Mouse (Mus musculus) heart, embryonic 16.5 days (tissue): ENCODE data around the gene Gm5431. TPM values are rescaled to one million over a fixed set of nuclear protein-coding genes. Genes with fewer than 3 reads are reported as not detected.
A peak's percentile ranks its signal among the peaks of the same experiment; 100 is the strongest.

ENCODE experiments used
- ATAC-seq: fragments of 200-750 bp; cut with Nextera tagmentation; replicated peaks from 2 replicates; pipeline ENCODE4 v1.8.0; 2017; ENCODE audit warnings: moderate number of reproducible peaks; ENCODE audit not compliant: insufficient read depth, low FRiP score; ENCODE audit errors: extremely low read depth
- H3K27ac ChIP-seq: fragments of 300-500 bp; sonication (generic); 2 replicates; pipeline ENCODE4 v1.5.1; 2014; ENCODE audit warnings: mild to moderate bottlenecking, low read length, control low read depth, moderate library complexity
- H3K27me3 ChIP-seq: fragments of 300-500 bp; sonication (generic); 2 replicates; pipeline ENCODE4 v1.6.1; 2014; ENCODE audit warnings: low read length, mixed read lengths; ENCODE audit not compliant: control insufficient read depth, insufficient read depth
- H3K36me3 ChIP-seq: fragments of 300-500 bp; sonication (generic); 2 replicates; pipeline ENCODE4 v1.6.1; 2014; ENCODE audit not compliant: control insufficient read depth, insufficient read depth
- H3K4me1 ChIP-seq: fragments of 300-500 bp; sonication (generic); 2 replicates; pipeline ENCODE4 v1.6.1; 2014; ENCODE audit warnings: low read length, mixed read lengths; ENCODE audit not compliant: control insufficient read depth, insufficient read depth
- H3K4me2 ChIP-seq: fragments of 300-500 bp; sonication (generic); 2 replicates; pipeline ENCODE4 v1.6.1; 2014; ENCODE audit warnings: low read depth, mild to moderate bottlenecking, control low read depth, low read length
- H3K4me3 ChIP-seq: fragments of 300-500 bp; sonication (generic); 2 replicates; pipeline ENCODE4 v1.5.1; 2014; ENCODE audit warnings: mild to moderate bottlenecking, control low read depth, low read length
- H3K9ac ChIP-seq: fragments of 300-500 bp; sonication (generic); 2 replicates; pipeline ENCODE4 v1.6.1; 2014; ENCODE audit warnings: low read length, control low read depth
- H3K9me3 ChIP-seq: fragments of 300-500 bp; sonication (generic); replicated peaks from 2 replicates; pipeline ENCODE4 v1.6.1; 2016; ENCODE audit warnings: low read length; ENCODE audit not compliant: control insufficient read depth
- WGBS: fragments of 180-500 bp; shearing (Covaris S2); extraction: QIAGEN DNeasy Blood & Tissue Kit; methylation state at CpG from one replicate; pipeline ENCODE4 v1.1.7; 2014; 5-methylcytosine and 5-hydroxymethylcytosine counted together
- polyA plus RNA-seq: library from polyadenylated mRNA; unstranded; fragments of >200 nt; fragmentation: Nextera tagmentation; extraction: Ambion mirVana; gene quantifications from 2 replicates; pipeline ENCODE4 v1.2.1, GENCODE M21; 2015

The Gm5431 gene
- polyA plus RNA-seq, 1 experiment from 2014 or later: 0.28 TPM

GRCm38 (mm10) chr11:48872695-48873300 is 29.2 kb downstream of the Gm5431 start:
- H3K4me2 ChIP-seq: peak overlapping the region; percentile 82; the same call in 1 of the 2 replicates
- no peak overlapping the region for H3K4me3 ChIP-seq
- no peak for ATAC-seq
- peaks cover 21% of the 10 kb centered on the region for H3K4me1 ChIP-seq
- peak overlapping the region; percentile 81 for H3K27ac ChIP-seq
- peak overlapping the region; percentile 76; the same call in 1 of the 2 replicates for H3K9ac ChIP-seq
- H3K36me3 ChIP-seq: no peaks in the 10 kb centered on the region
- H3K27me3 ChIP-seq: no peaks in the 10 kb centered on the region
- H3K9me3 ChIP-seq: no peaks in the 10 kb centered on the region
- 80% methylated on average over 7 of the region's 7 CpGs for WGBS

GRCm38 (mm10) chr11:48871817-48872541 is 30.0 kb downstream of the Gm5431 start:
- no peaks in the 10 kb centered on the region for H3K27me3 ChIP-seq
- peak overlapping the region; percentile 60 for H3K4me3 ChIP-seq
- ATAC-seq: peak; percentile 26; the same call in 1 of the 2 replicates
- 7% methylated on average over 17 of the region's 17 CpGs for WGBS
- no peaks in the 10 kb centered on the region for H3K36me3 ChIP-seq
- H3K4me1 ChIP-seq: peaks cover 21% of the 10 kb centered on the region
- peak overlapping the region; percentile 81 for H3K27ac ChIP-seq
- no peaks in the 10 kb centered on the region for H3K9me3 ChIP-seq
- H3K4me2 ChIP-seq: peak overlapping the region; percentile 82
- peak overlapping the region; percentile 76 for H3K9ac ChIP-seq

DNA sequence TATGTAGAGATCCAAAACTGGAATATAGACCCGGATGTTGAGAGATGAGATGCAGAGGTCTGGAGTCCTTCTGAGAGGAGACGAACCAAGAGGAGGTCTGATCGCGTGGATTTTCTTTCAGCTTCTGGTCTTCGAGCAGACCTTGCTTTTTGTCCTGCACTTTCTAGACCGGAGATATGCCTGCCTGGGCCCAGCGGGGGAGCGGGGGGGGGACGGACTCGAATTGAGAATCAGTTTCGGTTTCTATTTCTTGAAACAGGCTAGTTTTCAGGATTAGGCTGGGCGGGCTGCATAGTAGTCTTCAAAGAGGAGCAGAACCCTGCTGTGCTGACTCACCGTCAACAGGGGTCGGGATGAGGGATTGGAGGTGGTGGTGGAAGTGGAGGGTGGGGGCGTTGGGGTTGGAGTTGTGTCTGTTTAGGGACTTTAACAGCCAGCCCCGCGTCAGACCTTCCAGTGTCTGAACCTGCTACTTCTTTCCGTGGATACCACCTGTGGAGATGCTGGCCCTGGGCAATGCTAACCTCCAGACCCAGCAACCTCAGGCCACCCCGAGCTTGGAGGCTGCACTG is 30.7 kb downstream of the Gm5431 start, which contains the start of gene Irgm1:
Gene Irgm1, minus strand, starts transcription at position 483 of the 572 bp plus-strand sequence.
- peaks cover 21% of the 10 kb centered on the region for H3K4me1 ChIP-seq
- H3K27ac ChIP-seq: peak within 1 kb of the TSS; percentile 81
- WGBS: under 1% methylated on average over 19 of the region's 19 CpGs
- H3K9ac ChIP-seq: peak within 1 kb of the TSS; percentile 76
- peak within 1 kb of the TSS; percentile 82 for H3K4me2 ChIP-seq
- peaks cover 3% of the 10 kb centered on the region for H3K36me3 ChIP-seq
- no peaks in the 10 kb centered on the region for H3K9me3 ChIP-seq
- ATAC-seq: peak; percentile 58
- no peaks in the 10 kb centered on the region for H3K27me3 ChIP-seq
- H3K4me3 ChIP-seq: peak within 1 kb of the TSS; percentile 60

GRCm38 (mm10) chr11:48870781-48871180 is 31.2 kb downstream of the Gm5431 start:
- Histone ChIP-seq H3K9ac (peak overlapping the region; percentile 76), H3K4me2 (peak overlapping the region; percentile 82), H3K4me1 (peaks cover 21% of the 10 kb centered on the region), H3K9me3 (no peaks in the 10 kb centered on the region), H3K27me3 (no peaks in the 10 kb centered on the region), H3K27ac (peak overlapping the region; percentile 81), H3K36me3 (peaks cover 8% of the 10 kb centered on the region), H3K4me3 (peak overlapping the region; percentile 60)
- 18% methylated on average over 7 of the region's 7 CpGs for WGBS
- no peak for ATAC-seq

DNA sequence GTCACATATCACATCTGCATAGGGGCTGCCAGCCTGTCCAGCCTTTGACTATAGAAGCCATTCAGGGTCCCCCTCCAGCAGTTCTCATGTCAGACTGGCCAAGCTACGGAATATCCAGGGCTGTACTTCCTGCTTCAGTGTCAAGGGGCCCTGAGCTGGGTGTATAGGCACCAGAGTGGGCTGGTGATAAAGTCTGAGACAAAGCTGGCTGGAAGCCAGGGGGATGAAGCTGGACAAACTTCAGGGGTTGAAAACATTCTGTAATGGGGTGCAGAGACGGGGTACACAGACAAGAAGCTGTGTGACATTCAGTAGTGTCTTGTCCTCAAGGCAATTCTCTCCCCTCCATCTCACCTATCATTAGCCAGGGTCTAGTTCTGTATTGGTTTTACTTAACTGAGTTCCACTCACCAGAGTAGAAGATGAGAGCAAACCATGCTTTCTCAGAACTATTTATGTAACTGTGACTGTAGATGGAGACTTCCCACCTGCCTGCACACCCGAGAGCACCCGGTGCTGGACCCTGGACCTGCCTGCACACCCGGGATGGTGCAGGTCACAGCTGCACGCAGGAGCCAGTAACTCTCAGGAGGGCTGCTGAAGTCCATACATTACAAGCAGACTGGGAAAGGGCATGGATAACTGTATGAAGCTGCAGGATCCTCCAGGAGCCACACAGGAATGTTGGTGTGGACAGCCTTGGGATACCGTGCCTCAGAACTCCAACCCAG is 32.5 kb downstream of the Gm5431 start:
- H3K9ac ChIP-seq: peak overlapping the region; percentile 76
- peak overlapping the region; percentile 60 for H3K4me3 ChIP-seq

DNA sequence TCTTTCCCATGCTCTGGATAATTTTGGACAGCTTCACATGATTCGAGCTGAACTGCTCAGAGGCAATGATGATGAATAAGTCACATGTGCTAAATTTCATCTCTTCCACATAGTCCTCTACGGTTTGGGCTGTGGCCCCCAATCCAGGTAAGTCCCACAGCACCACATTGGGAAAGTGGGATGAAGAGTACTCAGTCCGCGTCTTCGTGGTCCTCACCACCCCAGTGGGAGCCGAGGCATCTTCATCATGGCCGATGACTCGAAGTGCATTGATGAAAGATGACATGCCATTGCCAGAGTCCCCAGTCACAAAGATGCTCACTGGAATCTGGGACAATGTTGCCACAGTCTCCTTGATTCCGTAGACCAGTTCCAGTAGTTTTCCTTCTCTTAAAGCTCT is 35.5 kb downstream of the Gm5431 start:
- WGBS: 88% methylated on average over 9 of the region's 9 CpGs
- Histone ChIP-seq H3K4me1 (peaks cover 14% of the 10 kb centered on the region), H3K36me3 (peaks cover 13% of the 10 kb centered on the region), H3K4me2 (no peak overlapping the region), H3K9ac (no peak overlapping the region), H3K4me3 (no peak overlapping the region), H3K27ac (no peak overlapping the region), H3K9me3 (no peaks in the 10 kb centered on the region), H3K27me3 (no peaks in the 10 kb centered on the region)
- no peak for ATAC-seq

More for the DNA sequence above, 32.5 kb downstream of the Gm5431 start:
- no peak for ATAC-seq
- Histone ChIP-seq H3K27ac (peak overlapping the region; percentile 4; the same call in 1 of the 2 replicates), H3K4me1 (peaks cover 20% of the 10 kb centered on the region), H3K27me3 (no peaks in the 10 kb centered on the region), H3K36me3 (peaks cover 13% of the 10 kb centered on the region), H3K9me3 (no peaks in the 10 kb centered on the region), H3K4me2 (peak overlapping the region; percentile 82)
- 39% methylated on average over 7 of the region's 7 CpGs for WGBS

- WGBS: 75% methylated on average over 3 of the region's 3 CpGs
- ATAC-seq: no peak
- no peaks in the 10 kb centered on the region for H3K27me3 ChIP-seq
Measured at GRCm38 (mm10) chr11:48863808-48864207, 38.2 kb downstream of the Gm5431 start.

DNA sequence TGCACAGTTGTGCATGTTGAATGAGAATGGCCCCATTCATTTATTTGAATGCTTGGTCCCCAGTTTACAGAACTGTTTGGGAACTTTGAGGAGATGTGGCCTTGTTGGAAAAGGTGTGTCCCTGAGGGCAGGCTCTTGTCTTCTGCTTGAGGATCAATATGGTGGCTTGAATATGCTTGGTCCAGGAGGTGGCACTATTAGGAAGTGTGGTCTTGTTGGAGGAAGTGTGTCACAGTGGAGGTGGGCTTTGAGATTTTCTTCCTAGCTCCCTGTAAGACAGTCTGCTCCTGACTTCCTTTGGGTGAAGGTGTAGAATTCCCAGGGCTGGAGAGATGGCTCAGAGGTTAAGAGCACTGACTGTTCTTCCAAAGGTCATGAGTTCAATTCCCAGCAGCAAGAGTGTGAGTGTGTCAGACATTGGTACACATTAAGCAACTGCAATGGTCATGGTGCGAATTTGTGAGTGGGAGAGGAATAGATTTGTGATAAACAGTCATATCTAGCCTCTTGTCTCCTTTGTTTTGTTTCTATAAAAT is 39.2 kb downstream of the Gm5431 start:
- 62% methylated on average over 1 of the region's 1 CpGs for WGBS
- H3K27ac ChIP-seq: no peak overlapping the region
- no peak overlapping the region for H3K4me2 ChIP-seq
- 0 out of 2 replicates have a peak, but pooled peaks cover 6% of the 10 kb centered on the region for H3K4me1 ChIP-seq
- H3K27me3 ChIP-seq: no peaks in the 10 kb centered on the region
- H3K4me3 ChIP-seq: no peak overlapping the region
- H3K9ac ChIP-seq: no peak overlapping the region
- ATAC-seq: no peak
- H3K36me3 ChIP-seq: peaks cover 13% of the 10 kb centered on the region
- no peaks in the 10 kb centered on the region for H3K9me3 ChIP-seq

More at GRCm38 (mm10) chr11:48863808-48864207, 38.2 kb downstream of the Gm5431 start:
- peaks cover 2% of the 10 kb centered on the region for H3K4me1 ChIP-seq
- no peak overlapping the region for H3K9ac ChIP-seq
- H3K9me3 ChIP-seq: no peaks in the 10 kb centered on the region
- H3K4me3 ChIP-seq: no peak overlapping the region
- no peak overlapping the region for H3K4me2 ChIP-seq
- no peak overlapping the region for H3K27ac ChIP-seq
- H3K36me3 ChIP-seq: peaks cover 13% of the 10 kb centered on the region
